14 mouse cellular contexts compared by ENCODE assay signal in the genomic region with DNA sequence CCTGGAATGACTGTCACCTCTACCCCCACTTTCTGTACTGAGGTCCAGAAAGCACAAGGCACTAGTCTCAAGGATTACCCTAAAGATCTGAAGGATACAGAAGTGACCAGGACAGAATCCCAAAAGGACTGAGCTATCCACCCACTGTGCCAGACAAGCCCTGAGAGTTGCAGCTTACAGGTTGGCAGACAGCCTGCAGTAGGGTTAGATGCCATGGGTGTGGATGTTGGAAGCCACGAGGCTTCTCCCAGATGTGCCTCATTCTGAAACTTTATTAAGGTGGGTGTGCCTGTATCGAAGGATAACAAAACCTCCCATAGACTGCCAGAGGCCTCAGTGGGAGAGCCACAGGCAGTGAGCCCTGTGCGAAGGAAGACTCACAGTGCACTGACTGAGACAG. TPM values are rescaled to one million over a fixed set of nuclear protein-coding genes. Genes with fewer than 3 reads are reported as not detected.
DNase-seq lines count a peak whose midpoint lies in the region; ATAC-seq lines count a peak whose summit lies in the region.
"Had no signal": no experiment of that assay in that cellular context is flagged by ENCODE, and none has a peak within 500 bp of the region (broad histone marks: within the 10 kb centered on the region; RNA-seq: fewer than 3 reads in every experiment).

No protein-coding gene starts in this region.

- no peak for ATAC-seq in hindbrain, embryonic 16.5 days
- no peak for ATAC-seq in neural tube, embryonic 13.5 days (ENCODE audit: low read depth)
- ATAC-seq: liver, postnatal 0 days had no signal

- H3K27me3 ChIP-seq in hindbrain, embryonic 10.5 days (ENCODE audit: insufficient read depth, poor library complexity, severe bottlenecking) = 0 out of 2 replicates have a peak, but pooled peaks cover 3% of the 10 kb centered on the region
- H3K27me3 ChIP-seq in hindbrain, embryonic 16.5 days (replicated peaks; ENCODE audit: control insufficient read depth, insufficient read depth, low read length) = no peaks in the 10 kb centered on the region
- no peaks in the 10 kb centered on the region for H3K27me3 ChIP-seq in neural tube, embryonic 13.5 days
- H3K27me3 ChIP-seq in embryonic facial prominence, embryonic 10.5 days (replicated peaks; ENCODE audit: low read depth, poor library complexity, severe bottlenecking) = no peaks in the 10 kb centered on the region
- H3K27me3 ChIP-seq: limb, embryonic 15.5 days; midbrain, embryonic 12.5 days; stomach, embryonic 15.5 days had no signal

- 0 out of 2 replicates have a peak, but pooled peaks cover 2% of the 10 kb centered on the region for H3K36me3 ChIP-seq in hindbrain, embryonic 10.5 days
- peaks cover 2% of the 10 kb centered on the region; the same call in 1 of the 2 replicates for H3K36me3 ChIP-seq in hindbrain, embryonic 16.5 days (ENCODE audit: control insufficient read depth, insufficient read depth, low read length)
- 0 out of 2 replicates have a peak, but pooled peaks cover 3% of the 10 kb centered on the region for H3K36me3 ChIP-seq in neural tube, embryonic 13.5 days
- no peaks in the 10 kb centered on the region for H3K36me3 ChIP-seq in embryonic facial prominence, embryonic 10.5 days (replicated peaks)
- H3K36me3 ChIP-seq: limb, embryonic 15.5 days; midbrain, embryonic 12.5 days; stomach, embryonic 15.5 days had no signal

- no peak overlapping the region for H3K4me3 ChIP-seq in hindbrain, embryonic 10.5 days
- no peak overlapping the region for H3K4me3 ChIP-seq in hindbrain, embryonic 16.5 days (ENCODE audit: low read length)
- H3K4me3 ChIP-seq in neural tube, embryonic 13.5 days = no peak overlapping the region
- no peak overlapping the region for H3K4me3 ChIP-seq in embryonic facial prominence, embryonic 10.5 days
- H3K4me3 ChIP-seq: limb, embryonic 15.5 days; midbrain, embryonic 12.5 days; stomach, embryonic 15.5 days had no signal

- no peak overlapping the region for H3K9ac ChIP-seq in hindbrain, embryonic 16.5 days (ENCODE audit: low read depth, low read length)
- no peak overlapping the region for H3K9ac ChIP-seq in neural tube, embryonic 13.5 days
- H3K9ac ChIP-seq: hindbrain, embryonic 14.5 days; limb, embryonic 15.5 days; liver, postnatal 0 days; midbrain, embryonic 12.5 days; stomach, embryonic 15.5 days had no signal

- H3K4me2 ChIP-seq in hindbrain, embryonic 16.5 days (ENCODE audit: low read length) = no peak overlapping the region
- H3K4me2 ChIP-seq in neural tube, embryonic 13.5 days = no peak overlapping the region
- H3K4me2 ChIP-seq: heart, embryonic 11.5 days; hindbrain, embryonic 14.5 days; limb, embryonic 15.5 days; midbrain, embryonic 12.5 days; stomach, embryonic 15.5 days had no signal

- WGBS in hindbrain, embryonic 10.5 days = 84% methylated on average over 3 of the region's 3 CpGs
- WGBS in hindbrain, embryonic 16.5 days = 69% methylated on average over 3 of the region's 3 CpGs
- WGBS in neural tube, embryonic 13.5 days = 80% methylated on average over 3 of the region's 3 CpGs
- WGBS in embryonic facial prominence, embryonic 10.5 days = 85% methylated on average over 3 of the region's 3 CpGs

- H3K27ac ChIP-seq in hindbrain, embryonic 10.5 days = peak overlapping the region; percentile 45; the same call in 1 of the 2 replicates
- H3K27ac ChIP-seq in hindbrain, embryonic 16.5 days (ENCODE audit: low read depth, low read length) = no peak overlapping the region
- 0 out of 2 replicates have a peak overlapping the region, but pooled peaks have one; percentile 18 for H3K27ac ChIP-seq in neural tube, embryonic 13.5 days (replicated peaks)
- H3K27ac ChIP-seq in embryonic facial prominence, embryonic 10.5 days (replicated peaks) = no peak overlapping the region
- H3K27ac ChIP-seq: hindbrain, embryonic 14.5 days; limb, embryonic 15.5 days; midbrain, embryonic 12.5 days; stomach, embryonic 15.5 days had no signal

- DNase-seq in cerebellum, adult 9-10 months = peak; percentile 41
- DNase-seq in cerebellum, postnatal 14 days = no peak
- no peak for DNase-seq in hindbrain, embryonic 10.5 days (ENCODE audit: low spot score)
- no peak for DNase-seq in neural tube, embryonic 10.5 days (ENCODE audit: extremely low spot score, low spot score)
- DNase-seq in embryonic facial prominence, embryonic 10.5 days (ENCODE audit: low spot score) = no peak
- DNase-seq: liver, postnatal 0 days; thymus, adult 2 months had no signal

- peaks cover 16% of the 10 kb centered on the region for H3K4me1 ChIP-seq in hindbrain, embryonic 10.5 days (replicated peaks)
- peaks cover 10% of the 10 kb centered on the region for H3K4me1 ChIP-seq in hindbrain, embryonic 16.5 days (ENCODE audit: control insufficient read depth, insufficient read depth, low read depth, low read length)
- peaks cover 23% of the 10 kb centered on the region for H3K4me1 ChIP-seq in neural tube, embryonic 13.5 days (replicated peaks)
- 0 out of 2 replicates have a peak, but pooled peaks cover 12% of the 10 kb centered on the region for H3K4me1 ChIP-seq in embryonic facial prominence, embryonic 10.5 days
- H3K4me1 ChIP-seq: midbrain, embryonic 12.5 days had no signal

- H3K9me3 ChIP-seq in hindbrain, embryonic 10.5 days = no peaks in the 10 kb centered on the region
- H3K9me3 ChIP-seq in hindbrain, embryonic 16.5 days (ENCODE audit: control insufficient read depth, low read length) = no peaks in the 10 kb centered on the region
- H3K9me3 ChIP-seq in neural tube, embryonic 13.5 days = no peaks in the 10 kb centered on the region
- H3K9me3 ChIP-seq in embryonic facial prominence, embryonic 10.5 days = no peaks in the 10 kb centered on the region
- H3K9me3 ChIP-seq: limb, embryonic 15.5 days; midbrain, embryonic 12.5 days; stomach, embryonic 15.5 days had no signal

RNA-seq across cellular contexts. Expression of a gene that starts 23.8 kb away (rescaled TPM):
- polyA plus RNA-seq in hindbrain, embryonic 10.5 days (2016; fragmentation: Nextera tagmentation; extraction: Ambion mirVana) = 0.80 and 1.9 TPM in 2 replicates
- polyA plus RNA-seq in hindbrain, embryonic 16.5 days (2015; fragmentation: Nextera tagmentation; extraction: Ambion mirVana) = 7.0 and 7.2 TPM in 2 replicates
- polyA plus RNA-seq in neural tube, embryonic 13.5 days (2015; fragmentation: Nextera tagmentation; extraction: Ambion mirVana) = 4.0 and 5.3 TPM in 2 replicates
- 0.48 and 0.70 TPM in 2 replicates for polyA plus RNA-seq in embryonic facial prominence, embryonic 10.5 days (2016; fragmentation: Nextera tagmentation; extraction: Ambion mirVana)

Comparison
In these comparisons a context has a peak if more than half of its experiments do, and no peak if none do; other contexts are left out.
1. H3K27ac ChIP-seq: peak in hindbrain, embryonic 10.5 days (single experiment) and neural tube, embryonic 13.5 days (single experiment); none in hindbrain, embryonic 16.5 days (single experiment) and embryonic facial prominence, embryonic 10.5 days (single experiment).